Mouse (Mus musculus) midbrain, embryonic 15.5 days (tissue): Measurements from ENCODE around the gene Fbxw4. TPM values are rescaled to one million over a fixed set of nuclear protein-coding genes. Genes with fewer than 3 reads are reported as not detected.
A peak's percentile ranks its signal among the peaks of the same experiment; 100 is the strongest.
"Not testable (repeated sequence)": the region's sequence is repeated elsewhere in the genome, so short reads cannot be mapped to it uniquely, and the experiment has no call there.

Experiments used
- ATAC-seq: fragments of 200-750 bp; cut with Nextera tagmentation; replicated peaks from 2 replicates; pipeline ENCODE4 v1.8.0; 2017; ENCODE audit warnings: moderate TSS enrichment
- H3K27ac ChIP-seq: fragments of 300-500 bp; sonication (generic); 2 replicates; pipeline ENCODE4 v1.5.1; 2015; ENCODE audit warnings: mild to moderate bottlenecking, inconsistent platforms
- H3K27me3 ChIP-seq: fragments of 300-500 bp; sonication (generic); replicated peaks from 2 replicates; pipeline ENCODE4 v1.6.1; 2015; ENCODE audit warnings: inconsistent platforms
- H3K36me3 ChIP-seq: fragments of 300-500 bp; sonication (generic); replicated peaks from 2 replicates; pipeline ENCODE4 v1.6.1; 2015; ENCODE audit warnings: inconsistent platforms
- H3K4me1 ChIP-seq: fragments of 300-500 bp; sonication (generic); 2 replicates; pipeline ENCODE4 v1.6.1; 2015; ENCODE audit warnings: inconsistent platforms
- H3K4me2 ChIP-seq: fragments of 300-500 bp; sonication (generic); 2 replicates; pipeline ENCODE4 v1.6.1; 2015; ENCODE audit warnings: inconsistent platforms, mild to moderate bottlenecking, moderate library complexity
- H3K4me3 ChIP-seq: fragments of 300-500 bp; sonication (generic); 2 replicates; pipeline ENCODE4 v1.5.1; 2015; ENCODE audit warnings: mild to moderate bottlenecking, inconsistent platforms
- H3K9ac ChIP-seq: fragments of 300-500 bp; sonication (generic); 2 replicates; pipeline ENCODE4 v1.6.1; 2015; ENCODE audit warnings: mild to moderate bottlenecking, inconsistent platforms
- H3K9me3 ChIP-seq: fragments of 300-500 bp; sonication (generic); 2 replicates; pipeline ENCODE4 v1.6.1; 2016; ENCODE audit warnings: inconsistent platforms
- WGBS: fragments of 180-500 bp; shearing (Covaris S2); methylation state at CpG from one replicate; pipeline ENCODE4 v1.1.7; 2015; ENCODE audit warnings: mixed read lengths; 5-methylcytosine and 5-hydroxymethylcytosine counted together
- polyA plus RNA-seq: library from polyadenylated mRNA; unstranded; fragments of >200 nt; fragmentation: Nextera tagmentation; extraction: Ambion mirVana; gene quantifications from 2 replicates; pipeline ENCODE4 v1.2.1, GENCODE M21; 2015

Gene Fbxw4
- polyA plus RNA-seq, 1 experiment from 2014 or later = 6.1 TPM

GRCm38 (mm10) chr19:45573033-45573432 lies 87.1 kb downstream of the Fbxw4 start:
- no peak overlapping the region for H3K4me2 ChIP-seq
- no peak for ATAC-seq
- H3K4me3 ChIP-seq = no peak overlapping the region
- H3K36me3 ChIP-seq = no peaks in the 10 kb centered on the region; the same call in 1 of the 2 replicates
- peaks cover 39% of the 10 kb centered on the region for H3K27me3 ChIP-seq
- WGBS = 74% methylated on average over 6 of the region's 6 CpGs
- no peak overlapping the region for H3K9ac ChIP-seq
- H3K4me1 ChIP-seq = peaks cover 7% of the 10 kb centered on the region; the same call in 1 of the 2 replicates
- H3K9me3 ChIP-seq = no peaks in the 10 kb centered on the region
- no peak overlapping the region for H3K27ac ChIP-seq

GRCm38 (mm10) chr19:45567367-45567766 lies 92.7 kb downstream of the Fbxw4 start:
- Histone ChIP-seq H3K27ac (no peak overlapping the region), H3K4me3 (no peak overlapping the region), H3K4me2 (no peak overlapping the region), H3K9ac (no peak overlapping the region), H3K4me1 (peaks cover 17% of the 10 kb centered on the region), H3K9me3 (no peaks in the 10 kb centered on the region), H3K36me3 (no peaks in the 10 kb centered on the region), H3K27me3 (peaks cover 69% of the 10 kb centered on the region)
- ATAC-seq = no peak
- WGBS = 16% methylated on average over 14 of the region's 14 CpGs

- Histone ChIP-seq H3K4me2 (no peak overlapping the region), H3K9ac (no peak overlapping the region), H3K4me3 (no peak overlapping the region), H3K4me1 (peaks cover 17% of the 10 kb centered on the region), H3K36me3 (no peaks in the 10 kb centered on the region), H3K27ac (no peak overlapping the region), H3K9me3 (no peaks in the 10 kb centered on the region), H3K27me3 (peaks cover 62% of the 10 kb centered on the region)
- 54% methylated on average over 15 of the region's 15 CpGs for WGBS
- ATAC-seq = no peak
Observed at GRCm38 (mm10) chr19:45565925-45566715, 94.0 kb downstream of the Fbxw4 start.

GRCm38 (mm10) chr19:45560153-45560890 lies 99.8 kb downstream of the Fbxw4 start, which contains the start of the genes Poll and Gm17018:
TSS of gene Poll (minus strand) at chr19:45560531.
TSS of gene Gm17018 (plus strand) at chr19:45560615.
- Histone ChIP-seq H3K27ac (peak within 1 kb of the TSS; percentile 67), H3K4me1 (peaks cover 12% of the 10 kb centered on the region), H3K9ac (peak within 1 kb of the TSS; percentile 75), H3K27me3 (peaks cover 23% of the 10 kb centered on the region), H3K4me3 (peak within 1 kb of the TSS; percentile 69), H3K4me2 (peak within 1 kb of the TSS; percentile 97), H3K9me3 (no peaks in the 10 kb centered on the region), H3K36me3 (no peaks in the 10 kb centered on the region)
- peak; percentile 87 for ATAC-seq
- WGBS = under 1% methylated on average over 35 of the region's 35 CpGs

- no peaks in the 10 kb centered on the region; the same call in 1 of the 2 replicates for H3K36me3 ChIP-seq
Observed at GRCm38 (mm10) chr19:45554136-45554535, 106.0 kb downstream of the Fbxw4 start.

GRCm38 (mm10) chr19:45552187-45552586 lies 107.9 kb downstream of the Fbxw4 start:
- Histone ChIP-seq H3K4me2 (no peak overlapping the region), H3K36me3 (no peaks in the 10 kb centered on the region; the same call in 1 of the 2 replicates), H3K27me3 (peaks cover 11% of the 10 kb centered on the region), H3K9ac (no peak overlapping the region), H3K27ac (no peak overlapping the region), H3K4me1 (no peaks in the 10 kb centered on the region), H3K4me3 (no peak overlapping the region), H3K9me3 (no peaks in the 10 kb centered on the region)
- 81% methylated on average over 6 of the region's 6 CpGs for WGBS
- ATAC-seq = no peak

More at GRCm38 (mm10) chr19:45554136-45554535, 106.0 kb downstream of the Fbxw4 start:
- Histone ChIP-seq H3K4me1 (no peaks in the 10 kb centered on the region), H3K27ac (no peak overlapping the region), H3K27me3 (peaks cover 7% of the 10 kb centered on the region), H3K4me3 (no peak overlapping the region), H3K4me2 (no peak overlapping the region), H3K9ac (no peak overlapping the region), H3K9me3 (no peaks in the 10 kb centered on the region)
- whole genome bisulfite sequencing = 92% methylated on average over 11 of the region's 11 CpGs
- ATAC-seq = no peak

- H3K36me3 ChIP-seq = no peaks in the 10 kb centered on the region; the same call in 1 of the 2 replicates
- no peak for ATAC-seq
- no peak overlapping the region for H3K4me2 ChIP-seq
- H3K27ac ChIP-seq = no peak overlapping the region
- peaks cover under 1% of the 10 kb centered on the region for H3K4me1 ChIP-seq
- peaks cover 31% of the 10 kb centered on the region for H3K27me3 ChIP-seq
- H3K9me3 ChIP-seq = no peaks in the 10 kb centered on the region
- 93% methylated on average over 4 of the region's 4 CpGs for WGBS
- no peak overlapping the region for H3K9ac ChIP-seq
- no peak overlapping the region for H3K4me3 ChIP-seq
Observed at GRCm38 (mm10) chr19:45549948-45550347, 110.2 kb downstream of the Fbxw4 start.

GRCm38 (mm10) chr19:45549128-45549915 lies 110.8 kb downstream of the Fbxw4 start:
- H3K9me3 ChIP-seq = no peaks in the 10 kb centered on the region
- 61% methylated on average over 23 of the region's 23 CpGs for WGBS
- H3K4me1 ChIP-seq = peaks cover 6% of the 10 kb centered on the region
- no peak overlapping the region for H3K27ac ChIP-seq
- peaks cover 31% of the 10 kb centered on the region for H3K27me3 ChIP-seq
- no peak overlapping the region for H3K9ac ChIP-seq
- H3K36me3 ChIP-seq = no peaks in the 10 kb centered on the region
- no peak overlapping the region for H3K4me3 ChIP-seq
- no peak overlapping the region for H3K4me2 ChIP-seq
- no peak for ATAC-seq

- H3K27me3 ChIP-seq = peaks cover 42% of the 10 kb centered on the region
- H3K36me3 ChIP-seq, H3K27ac ChIP-seq, H3K4me2 ChIP-seq, H3K9me3 ChIP-seq, H3K4me1 ChIP-seq, H3K4me3 ChIP-seq, ATAC-seq, H3K9ac ChIP-seq: not testable (repeated sequence)
Observed at GRCm38 (mm10) chr19:45548196-45548595, 111.9 kb downstream of the Fbxw4 start.

- peak overlapping the region; percentile 30; the same call in 1 of the 2 replicates for H3K9ac ChIP-seq
- ATAC-seq = peak; percentile 59
- H3K4me1 ChIP-seq = peaks cover 23% of the 10 kb centered on the region
- H3K4me2 ChIP-seq = peak overlapping the region; percentile 81
- H3K27ac ChIP-seq = no peak overlapping the region
- peak overlapping the region; percentile 35 for H3K4me3 ChIP-seq
- under 1% methylated on average over 30 of the region's 30 CpGs for WGBS
- H3K27me3 ChIP-seq = peaks cover 52% of the 10 kb centered on the region
- no peaks in the 10 kb centered on the region for H3K9me3 ChIP-seq
- H3K36me3 ChIP-seq = no peaks in the 10 kb centered on the region
Observed at GRCm38 (mm10) chr19:45544925-45545321, 115.2 kb downstream of the Fbxw4 start.

GRCm38 (mm10) chr19:45544152-45544924 lies 115.8 kb downstream of the Fbxw4 start:
- Histone ChIP-seq H3K9me3 (no peaks in the 10 kb centered on the region), H3K27me3 (peaks cover 46% of the 10 kb centered on the region), H3K9ac (peak overlapping the region; percentile 30; the same call in 1 of the 2 replicates), H3K36me3 (no peaks in the 10 kb centered on the region), H3K27ac (no peak overlapping the region), H3K4me2 (peak overlapping the region; percentile 81), H3K4me1 (peaks cover 23% of the 10 kb centered on the region), H3K4me3 (peak overlapping the region; percentile 35)
- no peak for ATAC-seq
- under 1% methylated on average over 20 of the region's 26 CpGs for WGBS
